In genomic region chr17:87468616-87469015, GRCm38 (mm10) we compare ENCODE assay signal across 26 mouse cellular contexts. TPM values are rescaled to one million over a fixed set of nuclear protein-coding genes. Genes with fewer than 3 reads are reported as not detected.
DNase-seq lines count a peak whose midpoint lies in the region; ATAC-seq and TF ChIP-seq lines count a peak whose summit lies in the region.
"Had no signal": no experiment of that assay in that cellular context is flagged by ENCODE, and none has a peak within 500 bp of the region (broad histone marks: within the 10 kb centered on the region; RNA-seq: fewer than 3 reads in every experiment).

No protein-coding gene starts in this region.

- H3K4me3 ChIP-seq in embryonic facial prominence, embryonic 14.5 days (ENCODE audit: low read depth, low read length), result no peak overlapping the region
- no peak overlapping the region for H3K4me3 ChIP-seq in embryonic facial prominence, embryonic 10.5 days
- no peak overlapping the region for H3K4me3 ChIP-seq in layer of hippocampus, adult 2 months
- no peak overlapping the region for H3K4me3 ChIP-seq in lung, embryonic 14.5 days (ENCODE audit: low read depth, low read length)
- H3K4me3 ChIP-seq: embryonic facial prominence, embryonic 15.5 days; erythroblast, embryonic 14.5 days; forebrain, embryonic 15.5 days; gastrocnemius, adult 2 months; hindbrain, embryonic 10.5 days had no signal

- H3K9ac ChIP-seq in embryonic facial prominence, embryonic 14.5 days (ENCODE audit: low read depth, low read length), result no peak overlapping the region
- H3K9ac ChIP-seq in lung, embryonic 14.5 days, result no peak overlapping the region
- H3K9ac ChIP-seq: embryonic facial prominence, embryonic 15.5 days; forebrain, embryonic 15.5 days; hindbrain, embryonic 14.5 days had no signal

- no peak overlapping the region for H3K27ac ChIP-seq in embryonic facial prominence, embryonic 14.5 days (replicated peaks; ENCODE audit: low read depth, low read length)
- H3K27ac ChIP-seq in embryonic facial prominence, embryonic 10.5 days (replicated peaks), result no peak overlapping the region
- peak overlapping the region; percentile 39; the same call in 1 of the 2 replicates for H3K27ac ChIP-seq in layer of hippocampus, adult 2 months
- no peak overlapping the region for H3K27ac ChIP-seq in lung, embryonic 14.5 days (ENCODE audit: low read depth)
- H3K27ac ChIP-seq: embryonic facial prominence, embryonic 15.5 days; forebrain, embryonic 15.5 days; gastrocnemius, adult 2 months; hindbrain, embryonic 10.5 days; hindbrain, embryonic 14.5 days had no signal

- no peaks in the 10 kb centered on the region for H3K9me3 ChIP-seq in embryonic facial prominence, embryonic 14.5 days (ENCODE audit: control insufficient read depth, low read length)
- H3K9me3 ChIP-seq in embryonic facial prominence, embryonic 10.5 days, result no peaks in the 10 kb centered on the region
- no peaks in the 10 kb centered on the region for H3K9me3 ChIP-seq in lung, embryonic 14.5 days (ENCODE audit: low read depth, low read length)
- H3K9me3 ChIP-seq: embryonic facial prominence, embryonic 15.5 days; forebrain, embryonic 15.5 days; G1E; hindbrain, embryonic 10.5 days had no signal

- TF ChIP-seq CTCF in layer of hippocampus, adult 2 months (conservative IDR thresholded peaks at IDR 0.05), result no peak
- TF ChIP-seq CTCF in lung, embryonic 14.5 days (IDR thresholded peaks at IDR 0.05; ENCODE audit: low read depth), result no peak

- ATAC-seq in embryonic facial prominence, embryonic 14.5 days (ENCODE audit: low read depth), result no peak
- ATAC-seq in lung, embryonic 14.5 days (ENCODE audit: insufficient read depth), result no peak
- no peak for ATAC-seq in megakaryocyte progenitor cell, adult 5-6 weeks (replicated peaks; ENCODE audit: poor library complexity)
- ATAC-seq: CD4-positive, CD25-positive, alpha-beta regulatory T cell, adult 4 months; forebrain, embryonic 15.5 days had no signal

- H3K27me3 ChIP-seq in embryonic facial prominence, embryonic 14.5 days (replicated peaks; ENCODE audit: control insufficient read depth, insufficient read depth, low read length), result 0 out of 2 replicates have a peak, but pooled peaks cover 4% of the 10 kb centered on the region
- peaks cover 19% of the 10 kb centered on the region for H3K27me3 ChIP-seq in embryonic facial prominence, embryonic 10.5 days (replicated peaks; ENCODE audit: low read depth, poor library complexity, severe bottlenecking)
- no peaks in the 10 kb centered on the region for H3K27me3 ChIP-seq in lung, embryonic 14.5 days (ENCODE audit: insufficient read depth, low read length)
- H3K27me3 ChIP-seq: embryonic facial prominence, embryonic 15.5 days; forebrain, embryonic 15.5 days had no signal

- DNase-seq in embryonic facial prominence, embryonic 14.5 days (ENCODE audit: low spot score), result peak; percentile 27
- no peak for DNase-seq in embryonic facial prominence, embryonic 10.5 days (ENCODE audit: low spot score)
- no peak for DNase-seq in layer of hippocampus, adult 2 months (ENCODE audit: low spot score in 2 of 2)
- no peak for DNase-seq in layer of hippocampus, postnatal 36 days
- peak; percentile 6 for DNase-seq in lung, embryonic 14.5 days
- DNase-seq in lung, adult 18-20 months, result no peak
- DNase-seq in NIH3T3 (ENCODE audit: low read depth), result peak; percentile 45
- DNase-seq: adrenal gland, postnatal 10 days; B cell, adult 2 months; cerebellum, adult 11-12 months; cerebellum, adult 9-10 months; cerebellum, postnatal 25 days; gastrocnemius, adult 2 months; gastrocnemius, postnatal 36 days; heart, adult 11 months; heart, postnatal 10 days had no signal

- H3K4me1 ChIP-seq in embryonic facial prominence, embryonic 14.5 days (ENCODE audit: control insufficient read depth, insufficient read depth, low read length), result peaks cover 3% of the 10 kb centered on the region; the same call in 1 of the 2 replicates
- H3K4me1 ChIP-seq in embryonic facial prominence, embryonic 10.5 days, result peaks cover 13% of the 10 kb centered on the region
- no peaks in the 10 kb centered on the region; the same call in 1 of the 2 replicates for H3K4me1 ChIP-seq in lung, embryonic 14.5 days (ENCODE audit: insufficient read depth)

- H3K36me3 ChIP-seq in embryonic facial prominence, embryonic 14.5 days (ENCODE audit: control insufficient read depth, insufficient read depth, low read length), result no peaks in the 10 kb centered on the region
- H3K36me3 ChIP-seq in embryonic facial prominence, embryonic 10.5 days (replicated peaks), result no peaks in the 10 kb centered on the region
- no peaks in the 10 kb centered on the region for H3K36me3 ChIP-seq in lung, embryonic 14.5 days (ENCODE audit: insufficient read depth)
- H3K36me3 ChIP-seq: embryonic facial prominence, embryonic 15.5 days; forebrain, embryonic 15.5 days; G1E; hindbrain, embryonic 10.5 days had no signal

- no peak overlapping the region for H3K4me2 ChIP-seq in embryonic facial prominence, embryonic 14.5 days (ENCODE audit: low read depth, low read length)
- no peak overlapping the region for H3K4me2 ChIP-seq in lung, embryonic 14.5 days
- H3K4me2 ChIP-seq: embryonic facial prominence, embryonic 15.5 days; forebrain, embryonic 15.5 days; hindbrain, embryonic 14.5 days had no signal

- 62% methylated on average over 5 of the region's 5 CpGs for WGBS in embryonic facial prominence, embryonic 14.5 days
- WGBS in embryonic facial prominence, embryonic 10.5 days, result 87% methylated on average over 5 of the region's 5 CpGs
- WGBS in lung, embryonic 14.5 days, result 79% methylated on average over 5 of the region's 5 CpGs

RNA-seq across cellular contexts. Expression of gene Calm2, which starts 21.9 kb away (rescaled TPM):
- 1,001 and 1,028 TPM in 2 replicates for polyA plus RNA-seq in embryonic facial prominence, embryonic 14.5 days (2014; fragmentation: Nextera tagmentation; extraction: Ambion mirVana)
- polyA plus RNA-seq in embryonic facial prominence, embryonic 10.5 days (2016; fragmentation: Nextera tagmentation; extraction: Ambion mirVana), result 1,075 and 1,119 TPM in 2 replicates
- total RNA-seq in layer of hippocampus, adult 2 months (2021), result 1,000 to 10,000 TPM; 2,133 to 2,202 TPM
- 1,000 to 10,000 TPM; 2,120 to 2,282 TPM for total RNA-seq in layer of hippocampus, postnatal 36 days (2021)
- 944 and 965 TPM in 2 replicates for polyA plus RNA-seq in lung, embryonic 14.5 days (2014; fragmentation: Nextera tagmentation; extraction: Ambion mirVana)
- total RNA-seq in megakaryocyte progenitor cell, adult 5-6 weeks (2015), result 664 and 692 TPM in 2 replicates
- total RNA-seq in megakaryocyte progenitor cell, adult 5-6 weeks (2017), result 1,536 and 1,800 TPM in 2 replicates

RNA-seq across cellular contexts. Expression of gene Stpg4, which starts 41.1 kb away (rescaled TPM):
- not detected in 2 replicates for polyA plus RNA-seq in embryonic facial prominence, embryonic 14.5 days (2014; fragmentation: Nextera tagmentation; extraction: Ambion mirVana)
- polyA plus RNA-seq in embryonic facial prominence, embryonic 10.5 days (2016; fragmentation: Nextera tagmentation; extraction: Ambion mirVana), result not detected in 2 replicates
- not detected for total RNA-seq in layer of hippocampus, adult 2 months (2021)
- not detected for total RNA-seq in layer of hippocampus, postnatal 36 days (2021)
- polyA plus RNA-seq in lung, embryonic 14.5 days (2014; fragmentation: Nextera tagmentation; extraction: Ambion mirVana), result not detected in 2 replicates
- total RNA-seq in megakaryocyte progenitor cell, adult 5-6 weeks (2015), result 1.0 TPM in 1 of 2 replicates, not detected in the other
- total RNA-seq in megakaryocyte progenitor cell, adult 5-6 weeks (2017), result not detected in 2 replicates
- total RNA-seq: adrenal gland, postnatal 10 days; gastrocnemius, adult 2 months; gastrocnemius, postnatal 36 days; heart, postnatal 10 days had no signal
- polyA plus RNA-seq: CD4-positive, CD25-positive, alpha-beta regulatory T cell, adult 4 months; embryonic facial prominence, embryonic 15.5 days; erythroblast, embryonic 14.5 days; forebrain, embryonic 11.5 days; forebrain, embryonic 15.5 days; G1E; heart, embryonic 14.5 days; hindbrain, embryonic 10.5 days; hindbrain, embryonic 14.5 days had no signal

Comparison
In these comparisons a context has a peak if more than half of its experiments do, and no peak if none do; other contexts are left out.
1. DNase-seq: peak in embryonic facial prominence, embryonic 14.5 days (single experiment), lung, embryonic 14.5 days (single experiment) and NIH3T3 (single experiment); none in embryonic facial prominence, embryonic 10.5 days (single experiment), layer of hippocampus, adult 2 months (0 of 2), layer of hippocampus, postnatal 36 days (0 of 2) and lung, adult 18-20 months (0 of 2).